8 mouse cellular contexts compared by ENCODE assay signal in the genomic region with DNA sequence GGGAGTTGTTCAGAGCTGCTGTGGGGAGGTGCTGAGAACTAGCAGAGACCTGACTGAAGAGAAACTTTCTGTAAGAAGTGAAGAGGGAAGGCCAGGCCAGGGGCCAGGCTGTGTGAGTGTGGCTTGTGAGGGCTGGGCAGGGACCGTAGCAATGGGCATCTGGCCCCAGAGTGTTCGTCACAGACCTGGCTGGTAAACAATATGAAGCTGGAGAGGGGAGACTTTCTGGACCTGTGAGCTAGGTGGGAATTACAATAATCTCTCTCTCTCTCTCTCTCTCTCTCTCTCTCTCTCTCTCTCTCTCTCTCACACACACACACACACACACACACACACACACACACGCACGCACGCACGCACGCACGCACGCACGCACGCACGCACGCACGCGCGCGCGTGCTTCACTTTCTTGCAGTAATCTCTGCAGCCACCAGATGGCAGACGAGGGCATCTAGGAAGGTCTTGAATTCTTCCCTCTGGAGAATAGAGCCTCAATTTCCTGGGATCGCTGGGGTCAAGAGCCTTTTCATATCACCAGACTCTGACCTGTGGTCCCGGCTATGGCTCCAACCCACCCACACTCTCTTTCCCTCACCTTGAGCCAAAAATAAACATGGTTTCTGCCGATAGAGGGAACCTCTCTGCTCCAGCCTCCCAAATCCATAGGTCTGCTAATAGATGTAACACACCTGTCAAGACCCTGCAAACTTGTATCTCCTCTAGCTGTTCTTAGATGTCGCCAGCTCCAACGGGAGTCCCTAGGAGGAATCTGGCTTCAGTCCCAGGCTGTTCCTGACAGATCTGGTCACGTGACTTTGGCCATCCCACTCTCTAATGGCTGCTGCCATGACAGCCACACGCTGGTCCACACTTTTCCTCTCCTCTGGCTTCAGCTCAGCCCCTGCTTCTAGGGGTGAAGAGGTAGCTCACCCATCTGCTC. TPM values are rescaled to one million over a fixed set of nuclear protein-coding genes. Genes with fewer than 3 reads are reported as not detected.
DNase-seq lines count a peak whose midpoint lies in the region; ATAC-seq and TF ChIP-seq lines count a peak whose summit lies in the region.

No protein-coding gene starts in this region.

- no peak for TF ChIP-seq EP300 in CH12.LX (IDR thresholded peaks at IDR 0.05; ENCODE audit: low read length)

- H3K4me3 ChIP-seq in CH12.LX (replicated peaks in 1 of 3; ENCODE audit: low read depth in 2 of 3, low read length in 2 of 3, poor library complexity in 1 of 3), result peak overlapping the region; percentile 9 to 49 (median 24)
- H3K4me3 ChIP-seq in forebrain, embryonic 14.5 days (ENCODE audit: low read depth, low read length), result peak overlapping the region; percentile 21
- H3K4me3 ChIP-seq in liver, embryonic 16.5 days (ENCODE audit: low read depth, low read length), result peak overlapping the region; percentile 45
- peak overlapping the region; percentile 3; the same call in 1 of the 2 replicates for H3K4me3 ChIP-seq in neural tube, embryonic 14.5 days (ENCODE audit: low read depth, low read length)

- H3K9ac ChIP-seq in CH12.LX (ENCODE audit: insufficient read depth, low read depth), result peak overlapping the region; percentile 46; the same call in 1 of the 2 replicates
- peak overlapping the region; percentile 62 for H3K9ac ChIP-seq in forebrain, embryonic 14.5 days (ENCODE audit: low read length)
- peak overlapping the region; percentile 56 for H3K9ac ChIP-seq in liver, embryonic 16.5 days (ENCODE audit: low read depth, low read length)
- peak overlapping the region; percentile 30; the same call in 1 of the 2 replicates for H3K9ac ChIP-seq in neural tube, embryonic 14.5 days (replicated peaks; ENCODE audit: low read depth, low read length)

- TF ChIP-seq POLR2A in CH12.LX (IDR thresholded peaks at IDR 0.05; ENCODE audit: low read depth, low read length), result peak; percentile 52

- intact Hi-C loops in heart, postnatal 14 days (cut with DNase I), result no loop called here

- peak; percentile 80 for ATAC-seq in forebrain, embryonic 14.5 days
- ATAC-seq in liver, embryonic 16.5 days (ENCODE audit: low read depth), result peak; percentile 4; the same call in 1 of the 2 replicates
- peak; percentile 68 for ATAC-seq in neural tube, embryonic 14.5 days (ENCODE audit: low read depth)

- in situ Hi-C loops in CH12.LX (cut with MboI; ENCODE audit: low pct_ligation_motif_present, low pct_unique_long_range_greater_than_20kb, low sequenced_read_pairs), result no loop called here

- peak overlapping the region; percentile 13; the same call in 1 of the 2 replicates for H3K4me2 ChIP-seq in CH12.LX (ENCODE audit: insufficient read depth, low read depth, poor library complexity, severe bottlenecking)
- peak overlapping the region; percentile 54 for H3K4me2 ChIP-seq in forebrain, embryonic 14.5 days (ENCODE audit: low read length)
- peak overlapping the region; percentile 52 for H3K4me2 ChIP-seq in liver, embryonic 16.5 days (ENCODE audit: low read depth, low read length)
- peak overlapping the region; percentile 48 for H3K4me2 ChIP-seq in neural tube, embryonic 14.5 days (ENCODE audit: low read depth, low read length)

- TF ChIP-seq RAD21 in CH12.LX (IDR thresholded peaks at IDR 0.05; ENCODE audit: low read depth, low read length), result peak; percentile 3

- dilution Hi-C loops in CH12.LX (cut with MboI; ENCODE audit: extremely low pct_ligation_motif_present, extremely low pct_unique_long_range_greater_than_20kb, low sequenced_read_pairs), result no loop called here

- H3K27ac ChIP-seq in CH12.LX (ENCODE audit: insufficient read depth, low read depth), result no peak overlapping the region
- H3K27ac ChIP-seq in forebrain, embryonic 14.5 days (ENCODE audit: low read depth, low read length), result peak overlapping the region; percentile 63; the same call in 1 of the 2 replicates
- H3K27ac ChIP-seq in liver, embryonic 16.5 days (ENCODE audit: low read length), result peak overlapping the region; percentile 77
- peak overlapping the region; percentile 30 for H3K27ac ChIP-seq in neural tube, embryonic 14.5 days (ENCODE audit: low read depth, low read length)

- TF ChIP-seq CTCF in CH12.LX (conservative IDR thresholded peaks at IDR 0.05 in 1 of 2, IDR thresholded peaks at IDR 0.05 in 1 of 2; ENCODE audit: low read depth in 2 of 2, low read length in 2 of 2), result peak; percentile 38 to 65; a peak in 2 of 4 replicates

- peak; percentile 68 for DNase-seq in CH12.LX (ENCODE audit: extremely low read depth)
- DNase-seq in cerebellum, adult 11 months, result peak; percentile 84
- DNase-seq in forebrain, embryonic 14.5 days (ENCODE audit: low spot score), result peak; percentile 92
- peak; percentile 83 to 92 for DNase-seq in heart, postnatal 14 days
- peak; percentile 92 to 93 for DNase-seq in kidney, postnatal 4 days
- DNase-seq in testis, postnatal 10 days (ENCODE audit: low spot score), result peak; percentile 93

- 17% methylated on average over 21 of the region's 26 CpGs for WGBS in forebrain, embryonic 14.5 days
- 10% methylated on average over 26 of the region's 26 CpGs for WGBS in liver, embryonic 16.5 days (ENCODE audit: insufficient replicate concordance)
- 12% methylated on average over 26 of the region's 26 CpGs for WGBS in neural tube, embryonic 14.5 days

- peaks cover 0 to 1% of the 10 kb centered on the region in 2 experiments for H3K36me3 ChIP-seq in CH12.LX (replicated peaks in 1 of 2; ENCODE audit: control insufficient read depth in 1 of 2, insufficient read depth in 1 of 2, low read length in 1 of 2)
- no peaks in the 10 kb centered on the region for H3K36me3 ChIP-seq in forebrain, embryonic 14.5 days (ENCODE audit: control insufficient read depth, insufficient read depth, low read length)
- no peaks in the 10 kb centered on the region for H3K36me3 ChIP-seq in liver, embryonic 16.5 days (ENCODE audit: control insufficient read depth, insufficient read depth)
- no peaks in the 10 kb centered on the region for H3K36me3 ChIP-seq in neural tube, embryonic 14.5 days (ENCODE audit: control insufficient read depth, insufficient read depth, low read length)

- H3K79me2 ChIP-seq in CH12.LX (replicated peaks; ENCODE audit: control insufficient read depth, extremely low read depth, insufficient read depth, poor library complexity, severe bottlenecking), result no peaks in the 10 kb centered on the region

- H3K27me3 ChIP-seq in CH12.LX (replicated peaks), result no peaks in the 10 kb centered on the region
- no peaks in the 10 kb centered on the region for H3K27me3 ChIP-seq in forebrain, embryonic 14.5 days (replicated peaks; ENCODE audit: control insufficient read depth, insufficient read depth, low read length)
- no peaks in the 10 kb centered on the region for H3K27me3 ChIP-seq in liver, embryonic 16.5 days (ENCODE audit: control insufficient read depth, insufficient read depth, low read depth, low read length)
- no peaks in the 10 kb centered on the region for H3K27me3 ChIP-seq in neural tube, embryonic 14.5 days (ENCODE audit: control insufficient read depth, insufficient read depth, low read length)

- no peaks in the 10 kb centered on the region for H3K9me3 ChIP-seq in CH12.LX (replicated peaks; ENCODE audit: low read length)
- no peaks in the 10 kb centered on the region for H3K9me3 ChIP-seq in forebrain, embryonic 14.5 days (replicated peaks; ENCODE audit: control insufficient read depth, low read length)
- H3K9me3 ChIP-seq in liver, embryonic 16.5 days (replicated peaks; ENCODE audit: control insufficient read depth, low read length), result no peaks in the 10 kb centered on the region
- H3K9me3 ChIP-seq in neural tube, embryonic 14.5 days (ENCODE audit: control insufficient read depth, low read length), result no peaks in the 10 kb centered on the region

- peaks cover 8 to 16% of the 10 kb centered on the region in 2 experiments for H3K4me1 ChIP-seq in CH12.LX (ENCODE audit: control insufficient read depth in 1 of 2, insufficient read depth in 2 of 2)
- peaks cover 5% of the 10 kb centered on the region; the same call in 1 of the 2 replicates for H3K4me1 ChIP-seq in forebrain, embryonic 14.5 days (ENCODE audit: control insufficient read depth, insufficient read depth, low read length)
- H3K4me1 ChIP-seq in liver, embryonic 16.5 days (ENCODE audit: control insufficient read depth, low read depth, low read length), result peaks cover 13% of the 10 kb centered on the region
- H3K4me1 ChIP-seq in neural tube, embryonic 14.5 days (ENCODE audit: control insufficient read depth, insufficient read depth, low read length), result peaks cover 8% of the 10 kb centered on the region

TF ChIP-seq in CH12.LX, 34 proteins besides CTCF, POLR2A, EP300 and RAD21 (continues in another document):
- TF ChIP-seq JUND (conservative IDR thresholded peaks at IDR 0.05; ENCODE audit: low read depth, low read length) (no peak), PAX5 (IDR thresholded peaks at IDR 0.05; ENCODE audit: low read length) (no peak), ZKSCAN1 (IDR thresholded peaks at IDR 0.05; ENCODE audit: borderline replicate concordance, low read depth, low read length) (no peak), NRF1 (IDR thresholded peaks at IDR 0.05; ENCODE audit: low read depth, low read length) (peak; percentile 76), TCF12 (IDR thresholded peaks at IDR 0.05; ENCODE audit: low read depth, low read length) (peak; percentile 22; the same call in 1 of the 2 replicates), TBP (conservative IDR thresholded peaks at IDR 0.05; ENCODE audit: low read depth, low read length) (no peak), ELF1 (IDR thresholded peaks at IDR 0.05; ENCODE audit: low read depth, low read length) (no peak), MYC (IDR thresholded peaks at IDR 0.05; ENCODE audit: low read depth, low read length) (peak; percentile 29; the same call in 1 of the 2 replicates), HCFC1 (IDR thresholded peaks at IDR 0.05; ENCODE audit: low read depth, low read length) (peak; percentile 19; the same call in 1 of the 2 replicates), POLR2AphosphoS2 (IDR thresholded peaks at IDR 0.05; ENCODE audit: low read depth, low read length) (no peak)

RNA-seq across cellular contexts. Expression of gene Myo7a, which starts 16.1 kb away (rescaled TPM):
- total RNA-seq in CH12.LX (2012; rRNA removed) (11.3 and 13.2 TPM in 2 replicates), CH12.LX (2014; rRNA removed) (12.9 and 14.0 TPM in 2 replicates)
- 28.0 and 29.7 TPM in 2 replicates for polyA plus RNA-seq in CH12.LX (2012; ENCODE audit: insufficient read length, low read depth)
- polyA plus RNA-seq in forebrain, embryonic 14.5 days (2014; fragmentation: Nextera tagmentation; extraction: Ambion mirVana), result 7.7 and 10.7 TPM in 2 replicates
- total RNA-seq in heart, postnatal 14 days (2021), result 1 to 10 TPM; 5.4 to 6.3 TPM
- polyA plus RNA-seq in liver, embryonic 16.5 days (2015; fragmentation: Nextera tagmentation; extraction: Ambion mirVana), result 9.3 and 12.1 TPM in 2 replicates
- polyA plus RNA-seq in neural tube, embryonic 14.5 days (2014; fragmentation: Nextera tagmentation; extraction: Ambion mirVana), result 22.1 and 24.2 TPM in 2 replicates

RNA-seq across cellular contexts. Expression of gene Omp, which starts 42.0 kb away (rescaled TPM):
- total RNA-seq in CH12.LX (2012; rRNA removed) (0.08 TPM in 1 of 2 replicates, not detected in the other), CH12.LX (2014; rRNA removed) (not detected in 2 replicates)
- not detected in 2 replicates for polyA plus RNA-seq in CH12.LX (2012; ENCODE audit: insufficient read length, low read depth)
- 0.30 and 0.32 TPM in 2 replicates for polyA plus RNA-seq in forebrain, embryonic 14.5 days (2014; fragmentation: Nextera tagmentation; extraction: Ambion mirVana)
- under 1 TPM; 0.22 TPM for total RNA-seq in heart, postnatal 14 days (2021)
- polyA plus RNA-seq in liver, embryonic 16.5 days (2015; fragmentation: Nextera tagmentation; extraction: Ambion mirVana), result 0.53 and 0.76 TPM in 2 replicates
- 0.32 and 0.40 TPM in 2 replicates for polyA plus RNA-seq in neural tube, embryonic 14.5 days (2014; fragmentation: Nextera tagmentation; extraction: Ambion mirVana)

Comparison
In these comparisons a context has a peak if more than half of its experiments do, and no peak if none do; other contexts are left out.
1. ATAC-seq: peak in every context shown above with its lines; median percentile 80 in forebrain, embryonic 14.5 days; 68 in neural tube, embryonic 14.5 days; 4 in liver, embryonic 16.5 days.